9 mouse cellular contexts compared by ENCODE assay signal in genomic region chr8:13208627-13209355, GRCm38 (mm10). TPM values are rescaled to one million over a fixed set of nuclear protein-coding genes. Genes with fewer than 3 reads are reported as not detected.
DNase-seq lines count a peak whose midpoint lies in the region; ATAC-seq and TF ChIP-seq lines count a peak whose summit lies in the region.
"Had no signal": no experiment of that assay in that cellular context is flagged by ENCODE, and none has a peak within 500 bp of the region (broad histone marks: within the 10 kb centered on the region; RNA-seq: fewer than 3 reads in every experiment).

No protein-coding gene starts in this region.

- no peak overlapping the region for H3K4me3 ChIP-seq in embryonic fibroblast, embryonic 13.5 days (ENCODE audit: insufficient read depth, low read length)
- no peak overlapping the region for H3K4me3 ChIP-seq in embryonic facial prominence, embryonic 10.5 days
- no peak overlapping the region for H3K4me3 ChIP-seq in hindbrain, embryonic 12.5 days
- H3K4me3 ChIP-seq: midbrain, embryonic 12.5 days had no signal

- TF ChIP-seq CTCF in embryonic fibroblast, embryonic 13.5 days (IDR thresholded peaks at IDR 0.05; ENCODE audit: borderline replicate concordance, insufficient read depth, low read length), result peak; percentile 28; the same call in 1 of the 2 replicates

- H3K27me3 ChIP-seq in embryonic facial prominence, embryonic 10.5 days (replicated peaks; ENCODE audit: low read depth, poor library complexity, severe bottlenecking), result 0 out of 2 replicates have a peak, but pooled peaks cover 5% of the 10 kb centered on the region
- H3K27me3 ChIP-seq in hindbrain, embryonic 12.5 days, result 0 out of 2 replicates have a peak, but pooled peaks cover 3% of the 10 kb centered on the region

- no peaks in the 10 kb centered on the region for H3K36me3 ChIP-seq in embryonic facial prominence, embryonic 10.5 days (replicated peaks)
- no peaks in the 10 kb centered on the region for H3K36me3 ChIP-seq in hindbrain, embryonic 12.5 days
- H3K36me3 ChIP-seq: midbrain, embryonic 12.5 days had no signal

- no peaks in the 10 kb centered on the region for H3K9me3 ChIP-seq in embryonic facial prominence, embryonic 10.5 days
- no peaks in the 10 kb centered on the region for H3K9me3 ChIP-seq in hindbrain, embryonic 12.5 days (replicated peaks)
- H3K9me3 ChIP-seq: midbrain, embryonic 12.5 days had no signal

- 53% methylated on average over 6 of the region's 6 CpGs for WGBS in embryonic facial prominence, embryonic 10.5 days
- WGBS in hindbrain, embryonic 12.5 days, result 48% methylated on average over 6 of the region's 6 CpGs

- no peaks in the 10 kb centered on the region; the same call in 1 of the 2 replicates for H3K4me1 ChIP-seq in embryonic fibroblast, embryonic 13.5 days (ENCODE audit: control insufficient read depth, insufficient read depth, low read length)
- H3K4me1 ChIP-seq in embryonic facial prominence, embryonic 10.5 days, result peaks cover 9% of the 10 kb centered on the region
- peaks cover 9% of the 10 kb centered on the region for H3K4me1 ChIP-seq in hindbrain, embryonic 12.5 days

- no peak overlapping the region for H3K27ac ChIP-seq in embryonic fibroblast, embryonic 13.5 days (ENCODE audit: insufficient read depth, low read length)
- no peak overlapping the region for H3K27ac ChIP-seq in embryonic facial prominence, embryonic 10.5 days (replicated peaks)
- no peak overlapping the region for H3K27ac ChIP-seq in hindbrain, embryonic 12.5 days
- H3K27ac ChIP-seq: midbrain, embryonic 12.5 days had no signal

- H3K9ac ChIP-seq in hindbrain, embryonic 12.5 days, result no peak overlapping the region

- peak; percentile 33 for DNase-seq in CD4-positive, CD25-positive, alpha-beta regulatory T cell, adult 2 months (ENCODE audit: low read depth, low spot score)
- peak; percentile 90 for DNase-seq in 416B (ENCODE audit: low read depth)
- DNase-seq in kidney, postnatal 25 days, result peak; percentile 24 to 61
- DNase-seq in embryonic facial prominence, embryonic 10.5 days (ENCODE audit: low spot score), result no peak
- DNase-seq in cerebellum, adult 11 months, result no peak

- ATAC-seq in CD4-positive, CD25-positive, alpha-beta regulatory T cell, adult 4 months, result no peak
- ATAC-seq in hindbrain, embryonic 12.5 days (ENCODE audit: low FRiP score), result no peak

- TF ChIP-seq POLR2A in embryonic fibroblast, embryonic 13.5 days (IDR thresholded peaks at IDR 0.05; ENCODE audit: low read depth, low read length), result no peak

- no peak overlapping the region for H3K4me2 ChIP-seq in hindbrain, embryonic 12.5 days (replicated peaks)
- H3K4me2 ChIP-seq: midbrain, embryonic 12.5 days had no signal

RNA-seq across cellular contexts. Expression of gene Grtp1, which starts 8.4 kb away (rescaled TPM):
- polyA plus RNA-seq in CD4-positive, CD25-positive, alpha-beta regulatory T cell, adult 4 months (2017; shearing (Covaris generic)), result 1 to 10 TPM; 2.8 to 3.2 TPM
- polyA plus RNA-seq in embryonic fibroblast, embryonic 13.5 days (2011; ENCODE audit: insufficient read length, low read depth, missing spikeins), result 0.70 and 2.1 TPM in 2 replicates
- polyA plus RNA-seq in embryonic facial prominence, embryonic 10.5 days (2016; fragmentation: Nextera tagmentation; extraction: Ambion mirVana), result 15.3 and 15.4 TPM in 2 replicates
- polyA plus RNA-seq in hindbrain, embryonic 12.5 days (2016; fragmentation: Nextera tagmentation; extraction: Ambion mirVana), result 9.2 and 10.8 TPM in 2 replicates

RNA-seq across cellular contexts. Expression of gene Adprhl1, which starts 45.2 kb away (rescaled TPM):
- under 1 TPM in 1 of 2 experiments, not detected in 1; 0.12 TPM for polyA plus RNA-seq in CD4-positive, CD25-positive, alpha-beta regulatory T cell, adult 4 months (2017; shearing (Covaris generic))
- polyA plus RNA-seq in embryonic fibroblast, embryonic 13.5 days (2011; ENCODE audit: insufficient read length, low read depth, missing spikeins), result not detected in 2 replicates
- polyA plus RNA-seq in embryonic facial prominence, embryonic 10.5 days (2016; fragmentation: Nextera tagmentation; extraction: Ambion mirVana), result 0.39 and 0.70 TPM in 2 replicates
- polyA plus RNA-seq in hindbrain, embryonic 12.5 days (2016; fragmentation: Nextera tagmentation; extraction: Ambion mirVana), result 0.25 and 0.40 TPM in 2 replicates

RNA-seq across cellular contexts. Expression of gene Lamp1, which starts 49.8 kb away (rescaled TPM):
- polyA plus RNA-seq in CD4-positive, CD25-positive, alpha-beta regulatory T cell, adult 4 months (2017; shearing (Covaris generic)), result 10 to 100 TPM; 12.6 to 25.2 TPM
- polyA plus RNA-seq in embryonic fibroblast, embryonic 13.5 days (2011; ENCODE audit: insufficient read length, low read depth, missing spikeins), result 604 and 655 TPM in 2 replicates
- polyA plus RNA-seq in embryonic facial prominence, embryonic 10.5 days (2016; fragmentation: Nextera tagmentation; extraction: Ambion mirVana), result 183 TPM in 2 replicates
- 276 and 280 TPM in 2 replicates for polyA plus RNA-seq in hindbrain, embryonic 12.5 days (2016; fragmentation: Nextera tagmentation; extraction: Ambion mirVana)

Comparison
In these comparisons a context has a peak if more than half of its experiments do, and no peak if none do; other contexts are left out.
1. DNase-seq: peak in CD4-positive, CD25-positive, alpha-beta regulatory T cell, adult 2 months (single experiment), 416B (single experiment) and kidney, postnatal 25 days (2 of 2); none in embryonic facial prominence, embryonic 10.5 days (single experiment) and cerebellum, adult 11 months (single experiment).